ENCODE assay signal across 38 mouse cellular contexts in genomic region chr5:145800229-145800628, GRCm38 (mm10). TPM values are rescaled to one million over a fixed set of nuclear protein-coding genes. Genes with fewer than 3 reads are reported as not detected.
"Had no signal": no experiment of that assay in that cellular context is flagged by ENCODE, and none has a peak within 500 bp of the region (broad histone marks: within the 10 kb centered on the region; RNA-seq: fewer than 3 reads in every experiment).

No protein-coding gene starts in this region.

RNA-seq across cellular contexts. Expression of gene Cyp3a44, which starts 5.4 kb away (rescaled TPM):
- total RNA-seq: left cerebral cortex, adult 2 months; left cerebral cortex, adult 8-10 months; left cerebral cortex, postnatal 10 days; left cerebral cortex, postnatal 14 days; left cerebral cortex, postnatal 25 days; left cerebral cortex, postnatal 36 days; left cerebral cortex, postnatal 4 days; megakaryocyte progenitor cell, adult 5-6 weeks; megakaryocyte, adult 5-6 weeks; megakaryocyte-erythroid progenitor cell, adult 5-6 weeks; midbrain, postnatal 0 days; monocyte, adult 5-6 weeks had no signal
- polyA plus RNA-seq: limb, embryonic 10.5 days; limb, embryonic 11.5 days; limb, embryonic 12.5 days; limb, embryonic 13.5 days; limb, embryonic 14.5 days; limb, embryonic 15.5 days; liver, embryonic 11.5 days; liver, embryonic 12.5 days; liver, embryonic 13.5 days; liver, embryonic 14.5 days; lung, adult 2 months; lung, embryonic 14.5 days; lung, embryonic 15.5 days; lung, embryonic 16.5 days; lung, postnatal 0 days; macrophage; midbrain, embryonic 10.5 days; midbrain, embryonic 11.5 days; midbrain, embryonic 12.5 days; midbrain, embryonic 13.5 days; midbrain, embryonic 14.5 days; midbrain, embryonic 15.5 days; midbrain, embryonic 16.5 days; midbrain, postnatal 0 days; myocyte; neural tube, embryonic 11.5 days; neural tube, embryonic 12.5 days had no signal
